Mouse (Mus musculus) embryonic facial prominence, embryonic 11.5 days (tissue): ENCODE measurements around the gene Rnf182. TPM values are rescaled to one million over a fixed set of nuclear protein-coding genes. Genes with fewer than 3 reads are reported as not detected.

Experiments used
- ATAC-seq: fragments of 200-750 bp; cut with Nextera tagmentation; replicated peaks from 2 replicates; pipeline ENCODE4 v1.8.0; 2017; ENCODE audit warnings: low read depth; ENCODE audit not compliant: insufficient number of reproducible peaks, low FRiP score, low TSS enrichment
- DNase-seq: peaks from one replicate; pipeline ENCODE4 v3.0.0-alpha.2; 2015; ENCODE audit warnings: low spot score
- H3K27ac ChIP-seq: fragments of 300-500 bp; sonication (generic); replicated peaks from 2 replicates; pipeline ENCODE4 v1.5.1; 2014; ENCODE audit warnings: mild to moderate bottlenecking, low read depth, low read length, control low read depth
- H3K27me3 ChIP-seq: fragments of 300-500 bp; sonication (generic); 2 replicates; pipeline ENCODE4 v1.6.1; 2014; ENCODE audit warnings: mild to moderate bottlenecking, low read length, moderate library complexity, mixed read lengths; ENCODE audit not compliant: control insufficient read depth, insufficient read depth
- H3K36me3 ChIP-seq: fragments of 300-500 bp; sonication (generic); replicated peaks from 2 replicates; pipeline ENCODE4 v1.6.1; 2014; ENCODE audit warnings: low read depth, mild to moderate bottlenecking, low read length, moderate library complexity, mixed read lengths; ENCODE audit not compliant: control insufficient read depth, insufficient read depth
- H3K4me1 ChIP-seq: fragments of 300-500 bp; sonication (generic); 2 replicates; pipeline ENCODE4 v1.6.1; 2014; ENCODE audit warnings: low read length, mixed read lengths; ENCODE audit not compliant: control insufficient read depth, insufficient read depth
- H3K4me2 ChIP-seq: fragments of 300-500 bp; sonication (generic); 2 replicates; pipeline ENCODE4 v1.6.1; 2014; ENCODE audit warnings: low read depth, mild to moderate bottlenecking, control low read depth, low read length, moderate library complexity
- H3K4me3 ChIP-seq: fragments of 300-500 bp; sonication (generic); 2 replicates; pipeline ENCODE4 v1.5.1; 2014; ENCODE audit warnings: low read depth, low read length, control low read depth
- H3K9ac ChIP-seq: fragments of 300-500 bp; sonication (generic); replicated peaks from 2 replicates; pipeline ENCODE4 v1.6.1; 2014; ENCODE audit warnings: mild to moderate bottlenecking, control low read depth, low read length
- H3K9me3 ChIP-seq: fragments of 300-500 bp; sonication (generic); replicated peaks from 2 replicates; pipeline ENCODE4 v1.6.1; 2016; ENCODE audit warnings: mild to moderate bottlenecking, low read length, inconsistent platforms, mixed read lengths; ENCODE audit not compliant: control insufficient read depth
- WGBS: fragments of 180-500 bp; shearing (Covaris S2); extraction: QIAGEN DNeasy Blood & Tissue Kit; methylation state at CpG from one replicate; pipeline ENCODE4 v1.1.7; 2014; 5-methylcytosine and 5-hydroxymethylcytosine counted together
- polyA plus RNA-seq: library from polyadenylated mRNA; unstranded; fragments of >200 nt; fragmentation: Nextera tagmentation; extraction: Ambion mirVana; gene quantifications from 2 replicates; pipeline ENCODE4 v1.2.1, GENCODE M21; 2014

Rnf182 gene
- polyA plus RNA-seq, 1 experiment from 2014 or later, result 8.1 TPM

- no peak for ATAC-seq
- H3K9me3 ChIP-seq, result no peaks in the 10 kb centered on the region
- no peak overlapping the region for H3K27ac ChIP-seq
- no peak overlapping the region; the same call in 1 of the 2 replicates for H3K9ac ChIP-seq
- H3K27me3 ChIP-seq, result no peaks in the 10 kb centered on the region
- DNase-seq, result no peak
- no peaks in the 10 kb centered on the region for H3K4me1 ChIP-seq
- peak overlapping the region; percentile 72 for H3K4me3 ChIP-seq
- H3K4me2 ChIP-seq, result peak overlapping the region; percentile 70
- WGBS, result 43% methylated on average over 6 of the region's 6 CpGs
- no peaks in the 10 kb centered on the region; the same call in 1 of the 2 replicates for H3K36me3 ChIP-seq
Measured at GRCm38 (mm10) chr13:43616551-43616950, 1.0 kb downstream of the Rnf182 start.

- Histone ChIP-seq H3K4me2 (no peak overlapping the region), H3K9ac (no peak overlapping the region), H3K36me3 (no peaks in the 10 kb centered on the region), H3K9me3 (no peaks in the 10 kb centered on the region), H3K27ac (no peak overlapping the region), H3K4me3 (no peak overlapping the region), H3K4me1 (no peaks in the 10 kb centered on the region), H3K27me3 (no peaks in the 10 kb centered on the region)
- 67% methylated on average over 4 of the region's 4 CpGs for WGBS
- no peak for ATAC-seq
- DNase-seq, result no peak
Measured at GRCm38 (mm10) chr13:43619550-43620175, 4.2 kb downstream of the Rnf182 start.

GRCm38 (mm10) chr13:43627922-43628321, 12.4 kb downstream of the Rnf182 start:
- Histone ChIP-seq H3K4me2 (no peak overlapping the region), H3K4me3 (no peak overlapping the region), H3K27ac (no peak overlapping the region), H3K9me3 (no peaks in the 10 kb centered on the region), H3K36me3 (no peaks in the 10 kb centered on the region), H3K27me3 (no peaks in the 10 kb centered on the region), H3K4me1 (no peaks in the 10 kb centered on the region), H3K9ac (no peak overlapping the region)
- DNase-seq (no peak), ATAC-seq (no peak)
- 76% methylated on average over 5 of the region's 5 CpGs for WGBS

- WGBS, result 92% methylated on average over 7 of the region's 7 CpGs
- Histone ChIP-seq H3K36me3 (no peaks in the 10 kb centered on the region), H3K4me3 (no peak overlapping the region), H3K27me3 (no peaks in the 10 kb centered on the region), H3K4me2 (no peak overlapping the region), H3K9me3 (no peaks in the 10 kb centered on the region), H3K4me1 (no peaks in the 10 kb centered on the region), H3K27ac (no peak overlapping the region), H3K9ac (no peak overlapping the region)
- no peak for ATAC-seq
- DNase-seq, result no peak
Measured at GRCm38 (mm10) chr13:43629785-43630184, 14.3 kb downstream of the Rnf182 start.

GRCm38 (mm10) chr13:43631266-43631665, 15.8 kb downstream of the Rnf182 start:
- H3K9me3 ChIP-seq, result no peaks in the 10 kb centered on the region
- 95% methylated on average over 6 of the region's 6 CpGs for WGBS
- H3K36me3 ChIP-seq, result no peaks in the 10 kb centered on the region
- H3K4me3 ChIP-seq, result no peak overlapping the region
- no peak overlapping the region for H3K27ac ChIP-seq
- H3K9ac ChIP-seq, result no peak overlapping the region
- no peaks in the 10 kb centered on the region for H3K4me1 ChIP-seq
- DNase-seq, result no peak
- H3K27me3 ChIP-seq, result no peaks in the 10 kb centered on the region
- H3K4me2 ChIP-seq, result no peak overlapping the region
- no peak for ATAC-seq

GRCm38 (mm10) chr13:43633024-43633423, 17.5 kb downstream of the Rnf182 start:
- no peak overlapping the region for H3K4me3 ChIP-seq
- WGBS, result 84% methylated on average over 4 of the region's 4 CpGs
- no peak overlapping the region for H3K27ac ChIP-seq
- no peak for ATAC-seq
- H3K36me3 ChIP-seq, result no peaks in the 10 kb centered on the region
- no peak for DNase-seq
- no peaks in the 10 kb centered on the region for H3K9me3 ChIP-seq
- no peak overlapping the region for H3K9ac ChIP-seq
- no peaks in the 10 kb centered on the region for H3K27me3 ChIP-seq
- H3K4me2 ChIP-seq, result no peak overlapping the region
- H3K4me1 ChIP-seq, result no peaks in the 10 kb centered on the region

GRCm38 (mm10) chr13:43637720-43638119, 22.2 kb downstream of the Rnf182 start:
- Histone ChIP-seq H3K9me3 (no peaks in the 10 kb centered on the region), H3K27ac (no peak overlapping the region), H3K4me2 (no peak overlapping the region), H3K4me3 (no peak overlapping the region), H3K9ac (no peak overlapping the region), H3K27me3 (no peaks in the 10 kb centered on the region), H3K4me1 (no peaks in the 10 kb centered on the region), H3K36me3 (no peaks in the 10 kb centered on the region)
- ATAC-seq (no peak), DNase-seq (no peak)
- WGBS, result 87% methylated on average over 7 of the region's 7 CpGs

- Histone ChIP-seq H3K9me3 (no peaks in the 10 kb centered on the region), H3K4me2 (no peak overlapping the region), H3K36me3 (no peaks in the 10 kb centered on the region), H3K9ac (no peak overlapping the region), H3K27ac (no peak overlapping the region), H3K27me3 (no peaks in the 10 kb centered on the region; the same call in 1 of the 2 replicates), H3K4me1 (no peaks in the 10 kb centered on the region), H3K4me3 (no peak overlapping the region)
- no peak for ATAC-seq
- peak; percentile 5 for DNase-seq
- 18% methylated on average over 1 of the region's 1 CpGs for WGBS
Measured at GRCm38 (mm10) chr13:43644991-43645390, 29.5 kb downstream of the Rnf182 start.
